In the genomic region with DNA sequence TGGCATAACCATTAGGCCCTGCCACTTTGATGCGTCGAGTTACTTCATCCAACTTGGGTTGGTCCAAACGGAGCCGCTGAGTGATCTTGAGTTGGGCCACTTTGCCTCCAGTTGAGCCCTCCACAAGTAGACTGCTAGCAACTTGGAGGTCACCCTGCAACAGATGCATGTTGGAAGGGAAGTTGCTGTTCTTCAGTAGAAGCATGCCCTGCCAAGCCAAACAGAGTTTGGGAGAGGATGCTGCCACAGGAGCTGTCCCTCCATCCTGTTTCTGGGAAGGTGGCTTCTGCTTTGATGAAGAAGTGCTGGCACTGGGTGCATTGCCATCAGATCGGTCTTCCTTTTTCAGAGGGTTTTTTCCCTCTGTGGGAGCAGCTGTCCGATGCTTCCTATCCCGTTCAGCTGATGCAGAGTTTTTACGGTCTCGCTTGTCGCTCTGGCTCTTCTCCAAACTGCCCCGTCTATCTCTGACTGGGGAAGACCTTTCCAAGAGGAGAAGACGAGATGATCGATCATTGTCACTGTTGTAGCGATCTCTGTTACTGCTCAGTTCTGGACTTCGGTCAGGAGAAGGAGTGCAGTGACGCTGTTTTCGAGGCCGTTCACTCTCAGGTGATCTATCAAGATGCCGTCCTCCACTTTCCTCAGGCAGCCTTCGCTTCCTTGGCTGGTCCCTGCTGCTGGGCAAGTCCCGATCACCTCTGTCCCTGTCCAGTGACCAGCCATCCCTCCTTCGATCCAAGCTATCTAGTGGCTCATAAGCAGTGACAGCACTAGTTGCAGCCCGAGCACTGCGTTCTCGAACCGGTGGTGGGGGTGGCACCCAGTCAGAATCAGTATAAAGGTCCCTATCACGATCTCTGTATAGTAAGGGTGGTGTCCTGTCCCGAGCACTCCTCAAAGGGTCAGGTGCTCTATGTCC, we compare ENCODE assay signal across 8 mouse cellular contexts. TPM values are rescaled to one million over a fixed set of nuclear protein-coding genes. Genes with fewer than 3 reads are reported as not detected.
DNase-seq lines count a peak whose midpoint lies in the region; ATAC-seq and TF ChIP-seq lines count a peak whose summit lies in the region.

No protein-coding gene starts in this region.

- TF ChIP-seq CTCF in stomach, postnatal 0 days (IDR thresholded peaks at IDR 0.05; ENCODE audit: low read depth) = no peak

- peaks cover 34% of the 10 kb centered on the region for H3K4me1 ChIP-seq in limb, embryonic 12.5 days (replicated peaks)
- peaks cover 8% of the 10 kb centered on the region for H3K4me1 ChIP-seq in stomach, postnatal 0 days (replicated peaks; ENCODE audit: control insufficient read depth, insufficient read depth)

- intact Hi-C loops in heart, postnatal 14 days (cut with DNase I) = loop anchor here (2.0 to 5.0 kb wide), 2 partner anchors 52 to 93 kb away; partner anchors contain the start of genes Lamtor5 and Prok1

- peak; percentile 38 to 39 for DNase-seq in right cerebral cortex, postnatal 10 days (ENCODE audit: low spot score in 2 of 2)
- DNase-seq in right cerebral cortex, postnatal 14 days = no peak
- DNase-seq in cerebellum, postnatal 36 days = peak; percentile 10 to 13
- DNase-seq in heart, postnatal 14 days = peak; percentile 5
- no peak for DNase-seq in stomach, postnatal 0 days (ENCODE audit: low spot score)
- no peak for DNase-seq in retina, embryonic 14.5 days (ENCODE audit: low spot score)
- no peak for DNase-seq in layer of hippocampus, postnatal 25 days (ENCODE audit: extremely low spot score in 1 of 2, low spot score in 1 of 2)

- no peak for TF ChIP-seq EP300 in stomach, postnatal 0 days (optimal IDR thresholded peaks at IDR 0.05)

- peaks cover 26% of the 10 kb centered on the region for H3K36me3 ChIP-seq in limb, embryonic 12.5 days
- H3K36me3 ChIP-seq in stomach, postnatal 0 days (ENCODE audit: control insufficient read depth, insufficient read depth, low read length) = 0 out of 2 replicates have a peak, but pooled peaks cover 3% of the 10 kb centered on the region

- 72% methylated on average over 28 of the region's 28 CpGs for WGBS in limb, embryonic 12.5 days
- 44% methylated on average over 28 of the region's 28 CpGs for WGBS in stomach, postnatal 0 days

- no peaks in the 10 kb centered on the region for H3K27me3 ChIP-seq in limb, embryonic 12.5 days
- no peaks in the 10 kb centered on the region for H3K27me3 ChIP-seq in stomach, postnatal 0 days (ENCODE audit: control insufficient read depth, insufficient read depth, low read length)

- H3K4me3 ChIP-seq in limb, embryonic 12.5 days (replicated peaks) = peak overlapping the region; percentile 92
- no peak overlapping the region for H3K4me3 ChIP-seq in stomach, postnatal 0 days (ENCODE audit: low read depth, low read length)

- no peaks in the 10 kb centered on the region for H3K9me3 ChIP-seq in limb, embryonic 12.5 days
- no peaks in the 10 kb centered on the region for H3K9me3 ChIP-seq in stomach, postnatal 0 days (ENCODE audit: control insufficient read depth, low read length)

- H3K4me2 ChIP-seq in limb, embryonic 12.5 days = peak overlapping the region; percentile 92
- peak overlapping the region; percentile 91 for H3K4me2 ChIP-seq in stomach, postnatal 0 days (replicated peaks; ENCODE audit: low read depth)

- peak overlapping the region; percentile 40; the same call in 1 of the 2 replicates for H3K9ac ChIP-seq in limb, embryonic 12.5 days (replicated peaks)
- H3K9ac ChIP-seq in stomach, postnatal 0 days (ENCODE audit: low read length) = no peak overlapping the region

- H3K27ac ChIP-seq in limb, embryonic 12.5 days = no peak overlapping the region
- no peak overlapping the region for H3K27ac ChIP-seq in stomach, postnatal 0 days (replicated peaks)

- no peak for ATAC-seq in limb, embryonic 12.5 days (ENCODE audit: insufficient number of reproducible peaks, insufficient read depth, low FRiP score, low TSS enrichment, low read depth)
- no peak for ATAC-seq in stomach, postnatal 0 days (ENCODE audit: low FRiP score, low TSS enrichment)

RNA-seq across cellular contexts. Expression of gene Rbm15, which starts 2.7 kb away (rescaled TPM):
- total RNA-seq in heart, postnatal 14 days (2021) = 10 to 100 TPM; 24.3 to 26.0 TPM
- 16.2 and 18.9 TPM in 2 replicates for polyA plus RNA-seq in limb, embryonic 12.5 days (2016; fragmentation: Nextera tagmentation; extraction: Ambion mirVana)
- polyA plus RNA-seq in stomach, postnatal 0 days (2015; fragmentation: Nextera tagmentation; extraction: Ambion mirVana) = 6.0 and 6.6 TPM in 2 replicates
- total RNA-seq in layer of hippocampus, postnatal 25 days (2021) = 10 to 100 TPM; 24.9 to 27.6 TPM

RNA-seq across cellular contexts. Expression of gene Slc16a4, which starts 39.7 kb away (rescaled TPM):
- under 1 TPM; 0.37 to 0.60 TPM for total RNA-seq in heart, postnatal 14 days (2021)
- 6.1 and 6.8 TPM in 2 replicates for polyA plus RNA-seq in limb, embryonic 12.5 days (2016; fragmentation: Nextera tagmentation; extraction: Ambion mirVana)
- polyA plus RNA-seq in stomach, postnatal 0 days (2015; fragmentation: Nextera tagmentation; extraction: Ambion mirVana) = 1.9 and 2.1 TPM in 2 replicates
- total RNA-seq in layer of hippocampus, postnatal 25 days (2021) = 1 to 10 TPM; 1.0 to 1.9 TPM

RNA-seq across cellular contexts. Expression of gene Lamtor5, which starts 52.1 kb away (rescaled TPM):
- total RNA-seq in heart, postnatal 14 days (2021) = 10 to 100 TPM; 63.2 to 71.3 TPM
- polyA plus RNA-seq in limb, embryonic 12.5 days (2016; fragmentation: Nextera tagmentation; extraction: Ambion mirVana) = 172 and 173 TPM in 2 replicates
- 186 and 189 TPM in 2 replicates for polyA plus RNA-seq in stomach, postnatal 0 days (2015; fragmentation: Nextera tagmentation; extraction: Ambion mirVana)
- total RNA-seq in layer of hippocampus, postnatal 25 days (2021) = 10 to 100 TPM; 54.9 to 69.3 TPM

Comparison
In these comparisons a context has a peak if more than half of its experiments do, and no peak if none do; other contexts are left out.
1. DNase-seq: peak in right cerebral cortex, postnatal 10 days (2 of 2), cerebellum, postnatal 36 days (2 of 2) and heart, postnatal 14 days (2 of 2); none in right cerebral cortex, postnatal 14 days (single experiment), stomach, postnatal 0 days (single experiment), retina, embryonic 14.5 days (single experiment) and layer of hippocampus, postnatal 25 days (0 of 2).